Mouse (Mus musculus): ENCODE measurements around the gene Ube2o. TPM values are rescaled to one million over a fixed set of nuclear protein-coding genes. Genes with fewer than 3 reads are reported as not detected.
A peak's percentile ranks its signal among the peaks of the same experiment; 100 is the strongest.

Gene Ube2o
- polyA plus RNA-seq, 1 experiment from 2014 or later, result 15.4 TPM

GRCm38 (mm10) chr11:116533341-116534153 is 47.7 kb downstream of the Ube2o start:
- 1% methylated on average over 37 of the region's 63 CpGs for WGBS
- DNase-seq (ENCODE audit: low spot score), result no peak
- H3K27me3 ChIP-seq (replicated peaks; ENCODE audit: control insufficient read depth, insufficient read depth, low read length), result peaks cover 43% of the 10 kb centered on the region

DNA sequence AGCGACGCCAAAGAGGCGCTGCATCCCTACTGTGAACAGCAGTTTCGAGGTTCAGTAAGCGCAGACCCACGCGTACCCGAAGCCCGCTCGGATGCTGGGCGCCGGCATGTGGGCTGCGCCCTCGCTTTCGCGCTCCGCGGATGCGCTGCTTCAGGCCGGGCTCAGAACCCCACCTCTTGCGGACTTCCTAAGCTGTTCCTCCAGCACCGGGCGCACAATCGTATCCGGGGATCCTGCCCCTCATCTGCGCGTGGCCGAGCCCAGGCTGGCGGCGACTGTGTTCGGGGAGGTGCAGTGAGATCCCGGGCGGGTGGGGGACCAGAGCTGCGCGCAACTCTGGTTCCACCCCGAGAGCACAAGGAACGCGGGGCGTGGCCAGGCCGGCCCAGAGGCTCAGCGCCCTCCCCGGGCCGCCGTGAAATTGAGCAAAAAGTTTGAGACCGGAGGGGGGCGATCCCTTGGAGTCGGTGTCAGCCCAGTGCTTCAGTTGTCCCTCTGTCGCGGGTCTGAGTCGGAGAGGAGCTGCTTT is 48.4 kb downstream of the Ube2o start:
- ATAC-seq (ENCODE audit: low read depth), result peak; percentile 41; the same call in 1 of the 2 replicates
- Histone ChIP-seq H3K9me3 (ENCODE audit: control insufficient read depth, low read length) (no peaks in the 10 kb centered on the region), H3K4me1 (ENCODE audit: control insufficient read depth, insufficient read depth, low read length) (peaks cover 24% of the 10 kb centered on the region), H3K4me3 (ENCODE audit: low read depth, low read length) (peak overlapping the region; percentile 60), H3K27me3 (replicated peaks; ENCODE audit: control insufficient read depth, insufficient read depth, low read length) (peaks cover 43% of the 10 kb centered on the region), H3K4me2 (ENCODE audit: low read depth, low read length) (peak overlapping the region; percentile 99), H3K9ac (ENCODE audit: low read depth, low read length) (peak overlapping the region; percentile 65), H3K36me3 (ENCODE audit: control insufficient read depth, insufficient read depth, low read length) (peaks cover 7% of the 10 kb centered on the region; the same call in 1 of the 2 replicates), H3K27ac (replicated peaks; ENCODE audit: low read depth, low read length) (peak overlapping the region; percentile 21; the same call in 1 of the 2 replicates)
- WGBS, result under 1% methylated on average over 32 of the region's 50 CpGs
- DNase-seq (ENCODE audit: low spot score), result peak; percentile 85

More at GRCm38 (mm10) chr11:116533341-116534153, 47.7 kb downstream of the Ube2o start:
- H3K4me3 ChIP-seq (ENCODE audit: low read depth, low read length), result peak overlapping the region; percentile 60
- H3K27ac ChIP-seq (replicated peaks; ENCODE audit: low read depth, low read length), result no peak overlapping the region
- H3K9ac ChIP-seq (ENCODE audit: low read depth, low read length), result peak overlapping the region; percentile 65
- H3K4me2 ChIP-seq (ENCODE audit: low read depth, low read length), result peak overlapping the region; percentile 99
- H3K4me1 ChIP-seq (ENCODE audit: control insufficient read depth, insufficient read depth, low read length), result peaks cover 24% of the 10 kb centered on the region
- no peaks in the 10 kb centered on the region for H3K9me3 ChIP-seq (ENCODE audit: control insufficient read depth, low read length)
- peak; percentile 11; the same call in 1 of the 2 replicates for ATAC-seq (ENCODE audit: low read depth)
- H3K36me3 ChIP-seq (ENCODE audit: control insufficient read depth, insufficient read depth, low read length), result peaks cover 13% of the 10 kb centered on the region

GRCm38 (mm10) chr11:116532262-116532809 is 48.9 kb downstream of the Ube2o start:
- DNase-seq (ENCODE audit: low spot score), result peak; percentile 76
- 0 out of 2 replicates have a peak, but pooled peaks have one; percentile 0 for ATAC-seq (ENCODE audit: low read depth)
- peaks cover 24% of the 10 kb centered on the region for H3K4me1 ChIP-seq (ENCODE audit: control insufficient read depth, insufficient read depth, low read length)
- peak overlapping the region; percentile 60 for H3K4me3 ChIP-seq (ENCODE audit: low read depth, low read length)
- peaks cover 43% of the 10 kb centered on the region for H3K27me3 ChIP-seq (replicated peaks; ENCODE audit: control insufficient read depth, insufficient read depth, low read length)
- peak overlapping the region; percentile 21; the same call in 1 of the 2 replicates for H3K27ac ChIP-seq (replicated peaks; ENCODE audit: low read depth, low read length)
- H3K9me3 ChIP-seq (ENCODE audit: control insufficient read depth, low read length), result no peaks in the 10 kb centered on the region
- WGBS, result under 1% methylated on average over 30 of the region's 30 CpGs
- H3K36me3 ChIP-seq (ENCODE audit: control insufficient read depth, insufficient read depth, low read length), result peaks cover 5% of the 10 kb centered on the region; the same call in 1 of the 2 replicates
- peak overlapping the region; percentile 65 for H3K9ac ChIP-seq (ENCODE audit: low read depth, low read length)
- H3K4me2 ChIP-seq (ENCODE audit: low read depth, low read length), result peak overlapping the region; percentile 99

DNA sequence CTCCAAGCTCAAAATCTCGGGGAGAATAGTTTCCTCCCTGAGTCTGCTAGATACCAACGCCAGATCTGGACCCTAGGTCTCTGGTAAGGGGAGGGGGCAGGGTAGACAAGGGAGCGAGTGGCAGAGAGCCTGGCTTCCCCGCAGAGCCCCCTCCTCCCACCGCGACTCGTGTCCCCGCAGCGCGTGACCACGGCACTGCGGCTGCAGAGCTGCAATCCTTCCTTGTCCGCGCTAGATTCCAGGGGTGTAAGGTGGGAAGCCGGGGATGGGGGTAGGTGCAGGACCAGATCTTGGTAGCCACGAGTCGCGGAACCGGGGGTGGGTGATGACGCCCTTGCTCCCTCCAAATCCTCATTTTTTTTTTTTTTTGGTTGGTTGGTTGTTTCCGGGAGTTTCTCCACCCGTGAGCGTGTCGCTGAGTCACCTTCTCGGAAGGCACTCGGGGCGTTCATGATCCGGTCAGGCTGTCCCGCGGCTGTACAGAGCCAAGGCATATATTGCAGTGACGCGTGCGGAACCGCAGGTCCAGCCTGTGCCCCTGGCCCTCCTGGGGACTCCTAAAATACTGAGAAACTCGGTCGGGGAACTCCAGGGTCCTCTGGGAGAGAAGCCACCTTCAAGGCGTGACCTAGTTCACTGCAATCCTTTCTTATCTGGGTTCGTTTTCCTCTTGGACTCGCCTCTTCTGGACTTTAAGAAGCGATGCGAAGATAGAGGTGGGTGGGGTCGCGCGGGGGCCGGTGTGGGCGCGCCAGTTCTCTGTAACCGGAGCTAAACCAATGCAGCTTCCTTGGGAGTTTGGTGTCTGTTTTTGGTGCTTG is 49.7 kb downstream of the Ube2o start:
- H3K36me3 ChIP-seq (ENCODE audit: control insufficient read depth, insufficient read depth, low read length), result no peaks in the 10 kb centered on the region
- H3K4me1 ChIP-seq (ENCODE audit: control insufficient read depth, insufficient read depth, low read length), result peaks cover 24% of the 10 kb centered on the region
- peak overlapping the region; percentile 60 for H3K4me3 ChIP-seq (ENCODE audit: low read depth, low read length)
- peak overlapping the region; percentile 65 for H3K9ac ChIP-seq (ENCODE audit: low read depth, low read length)
- ATAC-seq (ENCODE audit: low read depth) (no peak), DNase-seq (ENCODE audit: low spot score) (no peak)
- H3K27me3 ChIP-seq (replicated peaks; ENCODE audit: control insufficient read depth, insufficient read depth, low read length), result peaks cover 43% of the 10 kb centered on the region
- H3K9me3 ChIP-seq (ENCODE audit: control insufficient read depth, low read length), result no peaks in the 10 kb centered on the region
- WGBS, result 1% methylated on average over 48 of the region's 48 CpGs
- no peak overlapping the region for H3K27ac ChIP-seq (replicated peaks; ENCODE audit: low read depth, low read length)
- peak overlapping the region; percentile 99 for H3K4me2 ChIP-seq (ENCODE audit: low read depth, low read length)

DNA sequence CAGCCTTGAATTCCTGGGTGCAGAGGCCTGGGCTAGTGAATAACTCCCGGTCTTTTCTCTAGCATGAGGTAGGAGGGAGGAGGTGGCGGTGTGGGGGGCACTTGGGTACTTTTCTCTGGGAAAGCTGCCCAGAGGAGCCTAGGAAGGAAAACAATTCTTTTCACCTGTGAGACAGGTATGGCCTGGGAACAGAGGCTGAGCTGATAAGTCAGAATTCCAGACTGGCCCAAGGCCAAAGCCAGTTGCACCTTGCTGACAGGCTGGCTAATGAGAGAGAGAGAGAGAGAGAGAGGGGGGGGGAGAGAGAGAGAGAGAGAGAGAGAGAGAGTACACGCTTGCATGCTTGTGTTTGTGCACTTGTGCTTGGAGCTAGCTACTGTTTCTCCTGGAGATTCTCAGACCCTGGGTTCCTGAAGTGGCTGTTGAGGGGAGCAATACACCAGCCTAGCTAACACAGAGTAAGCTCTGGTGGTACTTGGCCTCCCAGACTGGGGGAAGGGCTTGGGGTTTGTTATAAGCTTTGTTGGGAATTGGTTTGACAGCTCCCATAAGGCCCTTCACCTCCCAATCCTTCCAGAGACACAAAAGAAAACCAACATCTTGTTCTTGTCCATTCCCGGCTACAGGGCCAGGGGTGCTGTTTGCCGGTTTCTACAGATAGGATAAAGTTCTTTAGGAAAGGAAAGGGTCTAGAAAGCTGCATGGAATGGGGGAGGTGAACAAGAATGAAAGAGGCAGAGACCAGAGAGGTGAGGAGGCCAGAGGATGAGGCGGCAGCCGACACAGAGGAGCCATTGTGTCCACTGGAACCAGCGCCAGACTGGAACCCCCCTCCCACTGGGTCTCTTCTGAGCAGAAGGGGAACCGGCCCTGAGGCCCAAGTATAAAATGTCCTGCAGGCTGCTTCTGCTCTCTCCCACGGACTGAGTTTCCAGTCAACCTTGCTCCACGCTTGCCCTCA is 50.8 kb downstream of the Ube2o start, which contains the start of gene Sphk1:
Gene Sphk1 (plus strand): TSS at position 739 of the 961 bp plus-strand sequence.
- H3K27me3 ChIP-seq (replicated peaks; ENCODE audit: control insufficient read depth, insufficient read depth, low read length), result peaks cover 43% of the 10 kb centered on the region
- peak within 1 kb of the TSS; percentile 65; the same call in 1 of the 2 replicates for H3K9ac ChIP-seq (ENCODE audit: low read depth, low read length)
- WGBS, result 26% methylated on average over 10 of the region's 11 CpGs
- ATAC-seq (ENCODE audit: low read depth), result no peak; the same call in 1 of the 2 replicates
- no peaks in the 10 kb centered on the region for H3K9me3 ChIP-seq (ENCODE audit: control insufficient read depth, low read length)
- H3K4me3 ChIP-seq (ENCODE audit: low read depth, low read length), result peak within 1 kb of the TSS; percentile 60
- H3K36me3 ChIP-seq (ENCODE audit: control insufficient read depth, insufficient read depth, low read length), result no peaks in the 10 kb centered on the region
- H3K4me1 ChIP-seq (ENCODE audit: control insufficient read depth, insufficient read depth, low read length), result peaks cover 24% of the 10 kb centered on the region
- H3K27ac ChIP-seq (replicated peaks; ENCODE audit: low read depth, low read length), result no peak within 1 kb of the TSS
- H3K4me2 ChIP-seq (ENCODE audit: low read depth, low read length), result peak within 1 kb of the TSS; percentile 99
- peak; percentile 62 for DNase-seq (ENCODE audit: low spot score)

GRCm38 (mm10) chr11:116528636-116529320 is 52.5 kb downstream of the Ube2o start:
- Histone ChIP-seq H3K27me3 (replicated peaks; ENCODE audit: control insufficient read depth, insufficient read depth, low read length) (peaks cover 39% of the 10 kb centered on the region), H3K4me3 (ENCODE audit: low read depth, low read length) (no peak overlapping the region), H3K9ac (ENCODE audit: low read depth, low read length) (no peak overlapping the region), H3K9me3 (ENCODE audit: control insufficient read depth, low read length) (no peaks in the 10 kb centered on the region), H3K4me1 (ENCODE audit: control insufficient read depth, insufficient read depth, low read length) (peaks cover 27% of the 10 kb centered on the region), H3K36me3 (ENCODE audit: control insufficient read depth, insufficient read depth, low read length) (no peaks in the 10 kb centered on the region), H3K4me2 (ENCODE audit: low read depth, low read length) (no peak overlapping the region), H3K27ac (replicated peaks; ENCODE audit: low read depth, low read length) (no peak overlapping the region)
- WGBS, result 75% methylated on average over 8 of the region's 8 CpGs
- DNase-seq (ENCODE audit: low spot score) (no peak), ATAC-seq (ENCODE audit: low read depth) (no peak)

DNA sequence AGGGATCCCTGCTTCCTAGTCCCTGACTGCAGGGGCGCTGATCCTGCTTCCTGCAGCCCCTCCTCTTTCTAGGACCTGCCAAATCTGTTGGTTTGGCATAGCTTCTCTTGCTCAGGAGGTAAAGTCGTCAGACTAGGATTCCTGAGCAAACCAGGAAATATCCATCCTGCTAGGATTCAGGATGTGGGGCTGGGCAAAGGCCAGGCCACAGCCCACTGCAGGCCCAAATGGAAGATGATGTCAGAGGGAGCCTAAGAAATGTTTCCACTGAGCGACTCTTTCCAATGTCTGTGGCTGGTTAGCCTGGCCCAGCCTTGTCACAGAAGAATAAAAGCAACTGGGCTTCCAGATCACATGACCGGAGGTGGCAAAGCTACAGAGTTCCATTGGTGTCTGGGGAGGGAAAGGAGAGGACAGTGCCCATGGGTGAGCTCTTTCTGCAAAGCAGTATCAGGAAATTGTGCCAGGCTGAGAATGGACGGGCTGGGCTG is 57.5 kb downstream of the Ube2o start:
- no peak overlapping the region for H3K4me2 ChIP-seq (ENCODE audit: low read depth, low read length)
- H3K9ac ChIP-seq (ENCODE audit: low read depth, low read length), result no peak overlapping the region
- DNase-seq (ENCODE audit: low spot score) (peak; percentile 82), ATAC-seq (ENCODE audit: low read depth) (peak; percentile 83)
- no peaks in the 10 kb centered on the region for H3K27me3 ChIP-seq (replicated peaks; ENCODE audit: control insufficient read depth, insufficient read depth, low read length)
- H3K36me3 ChIP-seq (ENCODE audit: control insufficient read depth, insufficient read depth, low read length), result no peaks in the 10 kb centered on the region
- H3K4me1 ChIP-seq (ENCODE audit: control insufficient read depth, insufficient read depth, low read length), result peaks cover 19% of the 10 kb centered on the region
- peak overlapping the region; percentile 87 for H3K27ac ChIP-seq (replicated peaks; ENCODE audit: low read depth, low read length)
- no peak overlapping the region for H3K4me3 ChIP-seq (ENCODE audit: low read depth, low read length)
- WGBS, result 44% methylated on average over 5 of the region's 5 CpGs
- H3K9me3 ChIP-seq (ENCODE audit: control insufficient read depth, low read length), result no peaks in the 10 kb centered on the region
